Comparison of ENCODE assay signal across 9 mouse cellular contexts in the genomic region with DNA sequence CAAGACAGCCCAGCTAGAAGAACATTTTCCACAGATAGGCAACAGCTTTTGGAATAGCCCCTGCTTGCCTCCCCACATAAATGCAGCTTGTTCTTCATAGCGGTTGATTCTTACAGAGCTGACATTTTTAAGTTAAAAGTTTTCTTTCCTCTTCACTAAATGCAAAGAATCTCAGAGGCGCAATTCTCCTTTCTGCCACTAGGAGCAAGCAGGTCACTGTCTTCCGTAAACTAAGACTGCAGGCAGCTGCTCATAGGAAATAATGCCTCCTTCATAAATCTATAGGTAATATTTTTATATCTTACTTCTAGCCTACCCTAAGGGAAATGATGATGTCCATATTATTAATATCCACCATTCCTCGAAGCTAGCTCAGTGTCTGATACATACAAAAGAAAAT. TPM values are rescaled to one million over a fixed set of nuclear protein-coding genes. Genes with fewer than 3 reads are reported as not detected.
DNase-seq lines count a peak whose midpoint lies in the region; ATAC-seq and TF ChIP-seq lines count a peak whose summit lies in the region.
"Had no signal": no experiment of that assay in that cellular context is flagged by ENCODE, and none has a peak within 500 bp of the region (broad histone marks: within the 10 kb centered on the region; RNA-seq: fewer than 3 reads in every experiment).

No protein-coding gene starts in this region.

- 0 out of 2 replicates have a peak, but pooled peaks cover 6% of the 10 kb centered on the region for H3K4me1 ChIP-seq in forebrain, embryonic 14.5 days (ENCODE audit: control insufficient read depth, insufficient read depth, low read length)
- peaks cover 15% of the 10 kb centered on the region for H3K4me1 ChIP-seq in forebrain, embryonic 13.5 days
- H3K4me1 ChIP-seq in liver, adult 2 months (ENCODE audit: control insufficient read depth, insufficient read depth, low read length), result no peaks in the 10 kb centered on the region
- H3K4me1 ChIP-seq in limb, embryonic 10.5 days, result peaks cover 21% of the 10 kb centered on the region

- no peaks in the 10 kb centered on the region for H3K36me3 ChIP-seq in forebrain, embryonic 14.5 days (ENCODE audit: control insufficient read depth, insufficient read depth, low read length)
- H3K36me3 ChIP-seq in forebrain, embryonic 13.5 days (ENCODE audit: poor library complexity, severe bottlenecking), result no peaks in the 10 kb centered on the region
- no peaks in the 10 kb centered on the region for H3K36me3 ChIP-seq in liver, adult 2 months (ENCODE audit: control insufficient read depth, insufficient read depth, low read length)
- no peaks in the 10 kb centered on the region for H3K36me3 ChIP-seq in limb, embryonic 10.5 days

- no peak overlapping the region for H3K9ac ChIP-seq in forebrain, embryonic 14.5 days (ENCODE audit: low read length)
- no peak overlapping the region for H3K9ac ChIP-seq in forebrain, embryonic 13.5 days
- H3K9ac ChIP-seq in liver, adult 2 months (ENCODE audit: low read depth, low read length), result no peak overlapping the region

- no peak overlapping the region for H3K27ac ChIP-seq in forebrain, embryonic 14.5 days (ENCODE audit: low read depth, low read length)
- no peak overlapping the region for H3K27ac ChIP-seq in forebrain, embryonic 13.5 days
- no peak overlapping the region for H3K27ac ChIP-seq in liver, adult 2 months (replicated peaks; ENCODE audit: insufficient read depth, low read depth, low read length)
- H3K27ac ChIP-seq in limb, embryonic 10.5 days, result no peak overlapping the region

- ATAC-seq in forebrain, embryonic 14.5 days, result no peak
- no peak for ATAC-seq in forebrain, embryonic 13.5 days
- ATAC-seq in granulocyte monocyte progenitor cell, adult 5-6 weeks (replicated peaks; ENCODE audit: poor library complexity, severe bottlenecking), result no peak

- WGBS in forebrain, embryonic 14.5 days, result 16% methylated on average over 4 of the region's 4 CpGs
- WGBS in forebrain, embryonic 13.5 days, result 15% methylated on average over 4 of the region's 4 CpGs
- WGBS in liver, adult 2 months, result 17% methylated on average over 4 of the region's 4 CpGs
- 34% methylated on average over 4 of the region's 4 CpGs for WGBS in limb, embryonic 10.5 days

- H3K27me3 ChIP-seq in forebrain, embryonic 14.5 days (replicated peaks; ENCODE audit: control insufficient read depth, insufficient read depth, low read length), result peaks cover 3% of the 10 kb centered on the region; the same call in 1 of the 2 replicates
- peaks cover 35% of the 10 kb centered on the region for H3K27me3 ChIP-seq in forebrain, embryonic 13.5 days
- no peaks in the 10 kb centered on the region; the same call in 1 of the 2 replicates for H3K27me3 ChIP-seq in liver, adult 2 months (ENCODE audit: control insufficient read depth, insufficient read depth, low read length)
- H3K27me3 ChIP-seq in limb, embryonic 10.5 days (ENCODE audit: low read depth, poor library complexity, severe bottlenecking), result no peaks in the 10 kb centered on the region
- H3K27me3 ChIP-seq: CH12.LX had no signal

- peak; percentile 75 for DNase-seq in forebrain, embryonic 14.5 days (ENCODE audit: low spot score)
- no peak for DNase-seq in liver, adult 2 months (ENCODE audit: extremely low read depth, low read depth, low spot score)
- no peak for DNase-seq in liver
- DNase-seq in R1 (ENCODE audit: low read depth, low spot score), result peak; percentile 33
- DNase-seq in limb, embryonic 10.5 days (ENCODE audit: low spot score), result peak; percentile 34
- no peak for DNase-seq in urinary bladder, postnatal 36 days (ENCODE audit: low spot score in 2 of 2)

- TF ChIP-seq POLR2A in liver, adult 2 months (IDR thresholded peaks at IDR 0.05; ENCODE audit: extremely low read depth, insufficient read depth, low read length), result no peak

- no peak overlapping the region for H3K4me3 ChIP-seq in forebrain, embryonic 14.5 days (ENCODE audit: low read depth, low read length)
- no peak overlapping the region for H3K4me3 ChIP-seq in forebrain, embryonic 13.5 days
- no peak overlapping the region for H3K4me3 ChIP-seq in liver, adult 2 months (ENCODE audit: insufficient read depth, low read depth, low read length)
- no peak overlapping the region for H3K4me3 ChIP-seq in limb, embryonic 10.5 days

- TF ChIP-seq CTCF in liver, adult 2 months (IDR thresholded peaks at IDR 0.05; ENCODE audit: low read depth, low read length), result 0 out of 2 replicates have a peak, but pooled peaks have one; percentile 3

- no peak overlapping the region for H3K4me2 ChIP-seq in forebrain, embryonic 14.5 days (ENCODE audit: low read length)
- H3K4me2 ChIP-seq in forebrain, embryonic 13.5 days, result no peak overlapping the region

- no peaks in the 10 kb centered on the region for H3K79me2 ChIP-seq in liver, adult 2 months (ENCODE audit: control insufficient read depth, insufficient read depth, low read length)

- H3K9me3 ChIP-seq in forebrain, embryonic 14.5 days (replicated peaks; ENCODE audit: control insufficient read depth, low read length), result no peaks in the 10 kb centered on the region
- no peaks in the 10 kb centered on the region for H3K9me3 ChIP-seq in forebrain, embryonic 13.5 days (replicated peaks)
- H3K9me3 ChIP-seq in limb, embryonic 10.5 days (replicated peaks), result no peaks in the 10 kb centered on the region

RNA-seq across cellular contexts. Expression of a gene that starts 4.9 kb away (rescaled TPM):
- polyA plus RNA-seq in forebrain, embryonic 14.5 days (2014; fragmentation: Nextera tagmentation; extraction: Ambion mirVana), result 33.6 and 44.7 TPM in 2 replicates
- 23.7 and 24.1 TPM in 2 replicates for polyA plus RNA-seq in forebrain, embryonic 13.5 days (2015; fragmentation: Nextera tagmentation; extraction: Ambion mirVana)
- total RNA-seq in liver, adult 2 months (2014; rRNA removed), result 0.20 and 0.37 TPM in 2 replicates
- polyA plus RNA-seq in liver, adult 2 months (2012; rRNA removed), result 0.11 and 0.26 TPM in 2 replicates
- polyA plus RNA-seq in limb, embryonic 10.5 days (2016; fragmentation: Nextera tagmentation; extraction: Ambion mirVana), result 80.9 and 112 TPM in 2 replicates
- 0.13 TPM in 1 of 2 replicates, not detected in the other for total RNA-seq in granulocyte monocyte progenitor cell, adult 5-6 weeks (2014; fragmentation: Nextera tagmentation)
- 0.15 and 0.30 TPM in 2 replicates for total RNA-seq in granulocyte monocyte progenitor cell, adult 5-6 weeks (2017)

Comparison
In these comparisons a context has a peak if more than half of its experiments do, and no peak if none do; other contexts are left out.
1. DNase-seq: peak in forebrain, embryonic 14.5 days (single experiment), R1 (single experiment) and limb, embryonic 10.5 days (single experiment); none in liver, adult 2 months (single experiment), liver (single experiment) and urinary bladder, postnatal 36 days (0 of 2).
2. RNA of a gene that starts 4.9 kb away (polyA plus RNA-seq): 80.9 to 112 TPM in limb, embryonic 10.5 days, 33.6 to 44.7 TPM in forebrain, embryonic 14.5 days and 23.7 to 24.1 TPM in forebrain, embryonic 13.5 days; 0.11 to 0.26 TPM in liver, adult 2 months; every median in the first group is over 10 times any median in the second.